Mouse (Mus musculus) hindbrain, postnatal 0 days (tissue): ENCODE measurements at regions not wholly inside any gene's neighbourhood (a gene's known extent, or its start where the extent isn't known, plus 50 kb on each side); places are given as distances from the start of the nearest gene placed in this dataset.

Experiments
- ATAC-seq: fragments of 200-750 bp; cut with Nextera tagmentation; 2 replicates; pipeline ENCODE4 v1.8.0; 2017; ENCODE audit warnings: mild to moderate bottlenecking, moderate TSS enrichment, moderate library complexity
- DNase-seq: peaks from one replicate; pipeline ENCODE4 v3.0.0-alpha.2; 2015; ENCODE audit warnings: low spot score
- H3K27ac ChIP-seq: fragments of 300-500 bp; sonication (generic); 2 replicates; pipeline ENCODE4 v1.5.1; 2014; ENCODE audit warnings: mild to moderate bottlenecking
- H3K27me3 ChIP-seq: fragments of 300-500 bp; sonication (generic); 2 replicates; pipeline ENCODE4 v1.6.1; 2014; ENCODE audit warnings: low read length, mixed read lengths; ENCODE audit not compliant: insufficient read depth
- H3K36me3 ChIP-seq: fragments of 300-500 bp; sonication (generic); 2 replicates; pipeline ENCODE4 v1.6.1; 2014; ENCODE audit warnings: low read length, mixed read lengths; ENCODE audit not compliant: insufficient read depth
- H3K4me1 ChIP-seq: fragments of 300-500 bp; sonication (generic); 2 replicates; pipeline ENCODE4 v1.6.1; 2014; ENCODE audit warnings: antibody characterized with exemption, low read length, mixed read lengths; ENCODE audit not compliant: insufficient read depth
- H3K4me2 ChIP-seq: fragments of 300-500 bp; sonication (generic); 2 replicates; pipeline ENCODE4 v1.6.1; 2014; ENCODE audit warnings: low read depth, mild to moderate bottlenecking, low read length, moderate library complexity, mixed read lengths
- H3K4me3 ChIP-seq: fragments of 300-500 bp; sonication (generic); 2 replicates; pipeline ENCODE4 v1.5.1; 2014; ENCODE audit warnings: low read length
- H3K9ac ChIP-seq: fragments of 300-500 bp; sonication (generic); replicated peaks from 2 replicates; pipeline ENCODE4 v1.6.1; 2014; ENCODE audit warnings: mild to moderate bottlenecking, low read length, moderate library complexity, mixed read lengths
- H3K9me3 ChIP-seq: fragments of 300-500 bp; sonication (generic); 2 replicates; pipeline ENCODE4 v1.6.1; 2016; ENCODE audit warnings: low read length, mixed read lengths
- CTCF ChIP-seq: IDR thresholded peaks from 2 replicates; pipeline ENCODE4 v1.5.1; 2016; ENCODE audit warnings: antibody characterized with exemption, control low read depth, low read depth
- WGBS: fragments of 180-500 bp; shearing (Covaris S2); extraction: QIAGEN DNeasy Blood & Tissue Kit; methylation state at CpG from one replicate; pipeline ENCODE4 v1.1.7; 2014; 5-methylcytosine and 5-hydroxymethylcytosine counted together

DNA sequence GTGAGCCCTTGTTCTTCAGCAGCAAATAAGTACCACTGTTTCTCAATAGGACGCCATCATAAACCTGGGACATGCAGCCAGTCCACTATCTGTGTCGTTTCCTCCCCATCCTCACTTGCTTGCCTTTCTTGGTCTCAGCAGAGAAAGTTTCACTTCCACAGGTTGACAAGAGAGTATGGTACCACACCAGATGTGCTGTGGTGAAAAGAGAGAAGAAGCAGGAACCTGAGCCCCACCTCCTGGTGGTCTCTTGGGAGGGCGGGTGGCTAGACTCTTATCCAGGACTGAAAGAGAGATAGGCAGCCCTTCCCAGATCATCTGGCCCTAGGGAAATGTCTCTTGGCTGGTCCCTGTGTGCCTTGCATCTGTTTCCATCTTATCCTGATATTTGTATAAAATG, 133.1 kb upstream of the Zmiz1 start:
- TF ChIP-seq CTCF, result no peak
- Histone ChIP-seq H3K9me3 (no peaks in the 10 kb centered on the region), H3K36me3 (no peaks in the 10 kb centered on the region), H3K27me3 (no peaks in the 10 kb centered on the region), H3K4me3 (no peak overlapping the region), H3K27ac (no peak overlapping the region), H3K4me1 (peaks cover 7% of the 10 kb centered on the region; the same call in 1 of the 2 replicates), H3K4me2 (no peak overlapping the region), H3K9ac (no peak overlapping the region)
- DNase-seq (no peak), ATAC-seq (no peak)
- WGBS, result 94% methylated on average over 3 of the region's 3 CpGs

DNA sequence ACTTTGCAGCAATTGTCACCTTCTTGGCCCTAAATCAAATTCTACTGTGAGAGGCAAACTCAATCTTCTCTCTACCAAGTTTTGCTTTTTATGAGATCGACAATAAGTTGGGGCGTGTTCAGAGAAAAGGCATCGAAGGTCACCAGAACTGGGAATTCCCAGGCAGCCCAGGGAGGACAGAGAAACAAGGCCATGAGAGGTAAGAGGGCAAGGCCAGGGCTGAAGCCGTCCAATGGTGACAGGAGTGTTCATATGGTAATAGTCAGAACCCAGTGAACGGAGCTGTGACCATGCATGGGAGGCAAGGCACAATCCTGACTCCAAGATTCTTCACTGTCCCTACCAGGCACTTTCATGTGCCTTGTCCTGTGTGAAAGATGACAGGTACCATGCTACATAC, 130.8 kb upstream of the Zmiz1 start:
- DNase-seq (no peak), ATAC-seq (no peak)
- Histone ChIP-seq H3K9me3 (no peaks in the 10 kb centered on the region), H3K4me3 (no peak overlapping the region), H3K9ac (no peak overlapping the region), H3K27ac (no peak overlapping the region), H3K27me3 (no peaks in the 10 kb centered on the region), H3K4me1 (peaks cover 6% of the 10 kb centered on the region; the same call in 1 of the 2 replicates), H3K36me3 (no peaks in the 10 kb centered on the region), H3K4me2 (no peak overlapping the region)
- TF ChIP-seq CTCF, result no peak
- WGBS, result 76% methylated on average over 5 of the region's 5 CpGs

DNA sequence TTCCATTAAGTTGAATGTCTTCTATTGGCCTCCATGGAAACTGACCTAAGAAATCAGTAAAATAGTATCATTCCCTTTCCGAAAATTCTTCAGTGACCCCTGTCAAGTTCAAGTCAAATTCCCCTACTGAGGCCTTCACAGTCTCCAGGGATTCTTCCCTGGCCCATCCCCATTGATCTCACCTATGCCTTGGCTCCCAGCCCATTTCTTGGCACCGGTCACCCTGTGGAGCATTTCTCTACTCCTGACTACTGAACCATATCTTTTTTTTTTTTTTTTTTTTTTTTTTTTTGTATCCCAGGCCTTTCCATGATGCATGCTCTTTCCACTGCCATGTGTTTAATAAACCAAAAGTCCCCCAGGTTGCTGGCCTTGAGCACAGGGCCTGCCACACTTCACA, 124.8 kb upstream of the Zmiz1 start:
- no peak overlapping the region for H3K9ac ChIP-seq
- no peak for ATAC-seq
- no peaks in the 10 kb centered on the region for H3K36me3 ChIP-seq
- H3K4me1 ChIP-seq, result peaks cover 4% of the 10 kb centered on the region; the same call in 1 of the 2 replicates
- no peaks in the 10 kb centered on the region for H3K9me3 ChIP-seq
- no peak overlapping the region for H3K4me3 ChIP-seq
- no peak overlapping the region for H3K4me2 ChIP-seq
- no peaks in the 10 kb centered on the region for H3K27me3 ChIP-seq
- no peak for TF ChIP-seq CTCF
- no peak for DNase-seq
- H3K27ac ChIP-seq, result no peak overlapping the region
- WGBS, result 77% methylated on average over 2 of the region's 2 CpGs

DNA sequence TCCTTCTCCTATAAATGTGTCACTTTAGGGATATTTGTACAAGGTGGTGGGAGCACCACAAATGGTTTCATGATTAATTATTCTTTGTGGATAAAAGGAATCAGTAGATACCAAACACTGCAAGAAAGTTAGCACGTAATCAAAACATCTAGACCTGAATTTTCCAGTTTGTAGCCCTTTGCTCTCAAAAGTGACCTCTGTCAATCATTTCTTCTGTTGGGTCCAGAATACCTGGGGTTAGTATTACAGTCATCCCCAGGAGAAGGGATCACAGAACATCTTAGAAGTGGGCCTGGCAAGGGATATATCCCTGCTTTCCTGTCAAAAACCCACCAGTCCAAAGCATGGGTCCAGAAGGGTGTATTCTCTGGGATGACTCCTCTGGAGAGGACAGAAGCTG, 122.1 kb upstream of the Zmiz1 start:
- no peak for TF ChIP-seq CTCF
- ATAC-seq, result no peak
- 92% methylated on average over 1 of the region's 1 CpGs for WGBS
- peaks cover 11% of the 10 kb centered on the region; the same call in 1 of the 2 replicates for H3K4me1 ChIP-seq
- no peak overlapping the region for H3K9ac ChIP-seq
- no peaks in the 10 kb centered on the region for H3K27me3 ChIP-seq
- no peak overlapping the region for H3K4me3 ChIP-seq
- no peaks in the 10 kb centered on the region for H3K9me3 ChIP-seq
- no peak overlapping the region for H3K4me2 ChIP-seq
- H3K36me3 ChIP-seq, result no peaks in the 10 kb centered on the region
- no peak for DNase-seq
- no peak overlapping the region for H3K27ac ChIP-seq

DNA sequence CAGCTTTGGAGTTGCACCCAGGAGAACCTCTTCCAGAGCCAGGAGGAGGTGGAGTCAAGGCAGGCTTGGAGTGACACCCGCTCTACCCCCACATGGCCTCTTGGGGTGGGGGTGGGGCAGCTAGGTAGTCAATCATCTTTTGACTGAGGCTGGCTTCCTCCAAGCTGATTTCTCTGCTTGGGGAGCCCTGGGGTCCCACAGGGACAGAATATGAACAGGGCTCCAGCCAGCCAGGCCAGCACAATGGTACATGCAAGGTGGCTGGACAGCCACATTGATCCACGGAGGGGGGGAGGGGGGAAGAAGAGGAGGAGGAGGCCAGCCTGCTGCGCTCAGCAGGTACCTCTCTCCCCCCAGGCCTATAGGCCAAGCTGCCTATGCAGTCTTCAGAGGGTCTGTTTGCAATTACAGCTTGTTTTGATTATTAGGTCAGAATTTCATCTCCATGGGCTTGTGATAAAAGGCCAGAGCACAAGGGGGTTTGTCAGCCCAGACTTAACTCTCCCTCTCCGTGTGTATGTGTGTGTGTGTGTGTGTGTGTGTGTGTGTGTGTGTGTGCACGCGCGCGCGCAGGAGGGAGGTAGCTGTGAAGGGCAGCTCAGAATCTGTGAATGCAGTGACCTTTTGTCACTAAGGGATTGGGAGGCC, 120.5 kb upstream of the Zmiz1 start:
- WGBS, result 56% methylated on average over 9 of the region's 9 CpGs

DNA sequence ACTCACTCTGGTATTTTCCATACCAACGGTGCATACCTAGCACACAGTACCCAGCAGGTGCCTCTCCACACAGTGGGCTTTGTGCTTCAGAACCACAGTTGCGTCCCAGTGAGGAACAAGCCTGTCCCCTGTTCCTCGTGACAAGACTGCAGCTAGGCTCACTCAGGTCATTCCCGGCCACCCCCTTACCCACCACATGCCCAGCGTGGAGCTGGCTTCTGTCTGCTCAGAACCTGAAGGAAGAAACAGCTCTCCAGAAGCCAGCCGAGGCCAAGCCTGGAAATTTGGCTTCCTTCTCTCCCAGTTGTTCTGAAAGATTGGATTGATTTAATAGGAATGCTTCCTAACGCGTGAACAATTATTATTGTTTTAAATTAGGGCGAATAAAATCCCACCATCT, 118.1 kb upstream of the Zmiz1 start:
- H3K36me3 ChIP-seq, result no peaks in the 10 kb centered on the region
- 60% methylated on average over 9 of the region's 9 CpGs for WGBS
- H3K4me1 ChIP-seq, result peaks cover 13% of the 10 kb centered on the region; the same call in 1 of the 2 replicates
- DNase-seq (no peak), ATAC-seq (no peak)
- no peaks in the 10 kb centered on the region for H3K9me3 ChIP-seq
- no peak for TF ChIP-seq CTCF
- no peak overlapping the region for H3K27ac ChIP-seq
- H3K9ac ChIP-seq, result no peak overlapping the region
- H3K4me2 ChIP-seq, result no peak overlapping the region
- no peaks in the 10 kb centered on the region for H3K27me3 ChIP-seq
- no peak overlapping the region for H3K4me3 ChIP-seq

More for the DNA sequence above, 120.5 kb upstream of the Zmiz1 start:
- H3K36me3 ChIP-seq, result no peaks in the 10 kb centered on the region
- TF ChIP-seq CTCF, result no peak
- no peak overlapping the region for H3K4me3 ChIP-seq
- H3K9ac ChIP-seq, result no peak overlapping the region
- H3K27me3 ChIP-seq, result no peaks in the 10 kb centered on the region
- H3K27ac ChIP-seq, result peak overlapping the region; percentile 7; the same call in 1 of the 2 replicates
- DNase-seq (no peak), ATAC-seq (no peak)
- no peaks in the 10 kb centered on the region for H3K9me3 ChIP-seq
- H3K4me2 ChIP-seq, result no peak overlapping the region
- H3K4me1 ChIP-seq, result peaks cover 13% of the 10 kb centered on the region; the same call in 1 of the 2 replicates

DNA sequence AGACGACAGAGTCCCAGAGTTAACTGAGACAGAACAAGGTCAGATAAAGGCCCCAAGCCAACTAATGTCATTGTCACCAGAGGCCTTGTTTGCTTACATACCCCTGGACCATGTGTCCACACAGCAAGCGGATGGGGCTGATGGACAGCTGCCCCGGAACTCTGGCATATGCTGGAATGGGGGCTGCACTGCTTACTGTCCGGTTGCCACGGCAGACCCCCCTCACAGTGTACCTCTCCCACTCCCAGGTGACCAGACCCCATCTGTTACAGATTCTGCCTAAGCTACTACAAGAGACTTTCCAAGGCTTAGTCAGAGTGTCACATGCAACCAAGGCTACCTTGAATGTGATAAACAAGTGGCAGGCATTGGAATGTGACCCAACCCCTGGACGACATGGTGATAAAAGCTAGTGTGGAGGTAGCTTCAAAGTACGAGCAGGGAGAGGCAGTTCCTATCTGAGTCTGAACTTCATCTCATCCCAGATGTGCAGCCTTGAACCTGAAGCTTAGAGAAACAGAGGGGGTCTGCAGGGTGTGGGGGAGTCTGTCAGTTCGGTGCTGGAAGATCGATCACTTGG, 117.0 kb upstream of the Zmiz1 start:
- no peak for DNase-seq

More for the DNA sequence above, 117.0 kb upstream of the Zmiz1 start:
- no peak for TF ChIP-seq CTCF
- Histone ChIP-seq H3K4me1 (peaks cover 13% of the 10 kb centered on the region; the same call in 1 of the 2 replicates), H3K27ac (no peak overlapping the region), H3K36me3 (no peaks in the 10 kb centered on the region), H3K4me3 (no peak overlapping the region), H3K9ac (no peak overlapping the region), H3K4me2 (no peak overlapping the region), H3K9me3 (no peaks in the 10 kb centered on the region), H3K27me3 (no peaks in the 10 kb centered on the region)
- 72% methylated on average over 9 of the region's 9 CpGs for WGBS
- ATAC-seq, result no peak
